Mouse (Mus musculus): ENCODE data around the gene Nedd4. TPM values are rescaled to one million over a fixed set of nuclear protein-coding genes. Genes with fewer than 3 reads are reported as not detected.

The Nedd4 gene
- polyA plus RNA-seq, 1 experiment from 2014 or later = 764 TPM

DNA sequence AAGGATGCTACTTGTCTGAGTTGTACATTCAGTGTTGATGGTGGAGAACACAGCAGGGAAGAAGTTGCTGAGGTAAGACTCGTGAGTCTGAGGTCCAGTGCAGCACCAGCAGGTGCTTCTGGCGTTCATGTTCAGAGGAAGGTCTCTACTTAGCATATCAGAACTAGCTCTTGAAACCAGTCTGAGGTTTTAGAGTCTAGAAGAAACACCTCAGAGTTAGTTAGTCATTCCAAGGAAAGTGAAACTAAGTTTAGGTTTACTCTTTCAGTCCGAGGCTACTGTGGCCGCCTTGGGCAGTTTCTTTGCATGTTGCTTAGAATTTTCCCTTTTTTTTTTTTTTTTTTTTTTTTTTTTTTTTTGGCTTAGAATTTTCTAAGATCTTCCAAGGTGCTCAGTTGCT, 16.6 kb downstream of the Nedd4 start:
- H3K4me2 ChIP-seq (replicated peaks; ENCODE audit: low read depth, low read length) = no peak overlapping the region
- H3K9ac ChIP-seq (replicated peaks; ENCODE audit: low read depth, low read length) = no peak overlapping the region
- no peaks in the 10 kb centered on the region for H3K9me3 ChIP-seq (ENCODE audit: control insufficient read depth, low read depth, low read length)
- no peaks in the 10 kb centered on the region for H3K4me1 ChIP-seq (ENCODE audit: control insufficient read depth, insufficient read depth, low read length)
- peaks cover 68% of the 10 kb centered on the region for H3K36me3 ChIP-seq (ENCODE audit: control insufficient read depth, insufficient read depth, low read length)
- no peak overlapping the region for H3K27ac ChIP-seq (ENCODE audit: low read length)
- WGBS = 86% methylated on average over 4 of the region's 4 CpGs
- H3K27me3 ChIP-seq (ENCODE audit: control insufficient read depth, insufficient read depth, low read length) = no peaks in the 10 kb centered on the region
- ATAC-seq (ENCODE audit: insufficient number of reproducible peaks, insufficient read depth, low FRiP score, low read depth) = no peak
- H3K4me3 ChIP-seq (ENCODE audit: low read depth, low read length) = no peak overlapping the region

DNA sequence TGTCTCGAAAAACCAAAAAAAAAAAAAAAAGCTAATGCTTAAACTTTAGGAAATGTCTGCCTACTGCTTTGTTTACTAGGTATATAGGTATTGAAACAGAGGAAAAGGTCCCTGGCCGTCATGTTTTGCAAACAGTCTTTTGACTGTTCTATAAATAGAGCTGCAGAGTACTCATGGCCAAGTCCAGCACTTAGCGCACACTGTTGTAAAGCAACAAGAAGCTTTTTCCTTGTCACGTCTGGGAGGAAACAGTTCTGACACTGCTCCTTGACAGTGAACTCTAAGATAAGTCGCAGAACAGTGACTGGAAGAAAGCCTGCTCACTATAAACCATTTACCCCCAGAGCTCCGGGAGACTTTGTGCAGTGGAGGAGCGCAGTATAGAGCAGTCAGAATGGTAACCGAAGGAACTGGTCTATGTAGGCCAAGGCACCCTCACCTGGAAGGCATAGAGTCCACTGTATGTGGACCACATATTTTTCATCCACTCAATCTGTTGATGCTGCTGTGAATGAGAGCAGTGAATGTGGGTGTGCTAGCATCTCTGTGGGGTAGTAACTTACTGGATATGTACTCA, 19.6 kb downstream of the Nedd4 start:
- Histone ChIP-seq H3K4me3 (ENCODE audit: low read depth, low read length) (no peak overlapping the region), H3K9ac (replicated peaks; ENCODE audit: low read depth, low read length) (no peak overlapping the region), H3K9me3 (ENCODE audit: control insufficient read depth, low read depth, low read length) (no peaks in the 10 kb centered on the region), H3K36me3 (ENCODE audit: control insufficient read depth, insufficient read depth, low read length) (peaks cover 63% of the 10 kb centered on the region), H3K4me1 (ENCODE audit: control insufficient read depth, insufficient read depth, low read length) (no peaks in the 10 kb centered on the region), H3K4me2 (replicated peaks; ENCODE audit: low read depth, low read length) (no peak overlapping the region), H3K27me3 (ENCODE audit: control insufficient read depth, insufficient read depth, low read length) (no peaks in the 10 kb centered on the region), H3K27ac (ENCODE audit: low read length) (no peak overlapping the region)
- ATAC-seq (ENCODE audit: insufficient number of reproducible peaks, insufficient read depth, low FRiP score, low read depth) = no peak
- WGBS = 88% methylated on average over 8 of the region's 8 CpGs

DNA sequence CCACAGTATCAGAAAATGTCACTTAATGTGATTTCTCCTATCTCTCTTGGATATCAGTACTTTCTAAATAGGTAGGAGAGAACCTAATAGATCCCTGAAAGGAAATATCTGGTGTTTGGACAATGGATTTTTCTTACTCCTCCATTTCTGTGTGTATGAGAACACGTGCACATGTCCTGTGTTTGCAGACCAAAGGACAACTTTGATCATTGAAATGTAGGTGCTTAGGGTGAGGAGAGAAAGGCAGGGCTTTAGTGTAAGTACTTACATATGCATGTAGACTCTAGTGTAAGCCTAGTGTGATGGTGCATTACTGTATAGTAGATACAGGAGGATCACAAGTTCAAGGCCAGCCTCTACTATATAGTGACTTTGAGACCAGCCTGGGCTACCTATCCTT, 21.1 kb downstream of the Nedd4 start:
- H3K27ac ChIP-seq (ENCODE audit: low read length) = no peak overlapping the region
- no peak for ATAC-seq (ENCODE audit: insufficient number of reproducible peaks, insufficient read depth, low FRiP score, low read depth)
- WGBS = 91% methylated on average over 1 of the region's 1 CpGs
- no peaks in the 10 kb centered on the region for H3K9me3 ChIP-seq (ENCODE audit: control insufficient read depth, low read depth, low read length)
- no peaks in the 10 kb centered on the region for H3K4me1 ChIP-seq (ENCODE audit: control insufficient read depth, insufficient read depth, low read length)
- no peak overlapping the region for H3K9ac ChIP-seq (replicated peaks; ENCODE audit: low read depth, low read length)
- no peak overlapping the region for H3K4me3 ChIP-seq (ENCODE audit: low read depth, low read length)
- H3K36me3 ChIP-seq (ENCODE audit: control insufficient read depth, insufficient read depth, low read length) = peaks cover 68% of the 10 kb centered on the region
- no peaks in the 10 kb centered on the region for H3K27me3 ChIP-seq (ENCODE audit: control insufficient read depth, insufficient read depth, low read length)
- H3K4me2 ChIP-seq (replicated peaks; ENCODE audit: low read depth, low read length) = no peak overlapping the region

DNA sequence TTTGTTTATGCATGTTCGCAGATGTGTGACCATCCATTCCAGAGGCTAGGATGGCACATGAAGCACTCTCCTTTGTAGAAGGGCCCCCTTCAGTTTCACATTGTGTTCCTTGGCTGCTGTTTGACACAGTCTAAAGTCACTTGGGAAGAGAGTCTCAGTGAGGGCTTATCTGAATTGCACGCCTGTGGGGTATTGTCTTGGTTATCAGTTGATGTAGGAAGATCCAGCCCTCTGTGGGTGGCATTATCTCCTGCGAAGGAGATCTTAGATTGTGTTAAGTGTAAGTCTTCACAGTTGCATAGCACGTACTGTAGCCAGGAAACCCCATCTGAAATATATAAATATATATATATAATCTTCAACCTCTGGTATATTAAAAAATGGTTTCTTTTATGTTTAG, 23.1 kb downstream of the Nedd4 start:
- H3K4me1 ChIP-seq (ENCODE audit: control insufficient read depth, insufficient read depth, low read length) = 0 out of 2 replicates have a peak, but pooled peaks cover 3% of the 10 kb centered on the region
- H3K9ac ChIP-seq (replicated peaks; ENCODE audit: low read depth, low read length) = no peak overlapping the region
- H3K4me3 ChIP-seq (ENCODE audit: low read depth, low read length) = no peak overlapping the region
- no peaks in the 10 kb centered on the region for H3K27me3 ChIP-seq (ENCODE audit: control insufficient read depth, insufficient read depth, low read length)
- no peak overlapping the region for H3K27ac ChIP-seq (ENCODE audit: low read length)
- H3K36me3 ChIP-seq (ENCODE audit: control insufficient read depth, insufficient read depth, low read length) = peaks cover 76% of the 10 kb centered on the region
- WGBS = 86% methylated on average over 4 of the region's 4 CpGs
- no peak for ATAC-seq (ENCODE audit: insufficient number of reproducible peaks, insufficient read depth, low FRiP score, low read depth)
- no peak overlapping the region for H3K4me2 ChIP-seq (replicated peaks; ENCODE audit: low read depth, low read length)
- no peaks in the 10 kb centered on the region for H3K9me3 ChIP-seq (ENCODE audit: control insufficient read depth, low read depth, low read length)

DNA sequence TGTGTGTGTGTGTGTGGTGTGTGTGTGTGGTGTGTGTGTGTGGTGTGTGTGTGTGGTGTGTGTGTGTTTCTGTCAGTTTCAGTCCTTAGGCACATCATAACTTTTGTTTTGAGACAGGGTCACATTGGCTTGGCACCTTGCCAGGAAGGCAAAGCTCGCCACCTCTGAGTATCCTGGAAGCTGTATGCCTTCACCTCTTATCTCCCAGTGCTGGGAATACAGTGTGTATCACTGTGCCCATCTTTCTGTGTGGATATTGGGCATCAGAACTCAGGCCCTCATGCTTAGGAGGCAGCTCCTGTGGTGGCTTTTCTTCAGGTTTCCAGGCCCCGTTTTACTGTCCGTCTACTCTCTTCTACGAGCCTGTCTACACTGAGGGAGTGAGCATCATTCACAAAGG, 24.4 kb downstream of the Nedd4 start:
- ATAC-seq (ENCODE audit: insufficient number of reproducible peaks, insufficient read depth, low FRiP score, low read depth) = no peak
- Histone ChIP-seq H3K36me3 (ENCODE audit: control insufficient read depth, insufficient read depth, low read length) (peaks cover 83% of the 10 kb centered on the region), H3K9me3 (ENCODE audit: control insufficient read depth, low read depth, low read length) (no peaks in the 10 kb centered on the region), H3K4me1 (ENCODE audit: control insufficient read depth, insufficient read depth, low read length) (0 out of 2 replicates have a peak, but pooled peaks cover 13% of the 10 kb centered on the region), H3K9ac (replicated peaks; ENCODE audit: low read depth, low read length) (no peak overlapping the region), H3K27me3 (ENCODE audit: control insufficient read depth, insufficient read depth, low read length) (no peaks in the 10 kb centered on the region), H3K27ac (ENCODE audit: low read length) (no peak overlapping the region), H3K4me3 (ENCODE audit: low read depth, low read length) (no peak overlapping the region), H3K4me2 (replicated peaks; ENCODE audit: low read depth, low read length) (no peak overlapping the region)
- 68% methylated on average over 4 of the region's 4 CpGs for WGBS

DNA sequence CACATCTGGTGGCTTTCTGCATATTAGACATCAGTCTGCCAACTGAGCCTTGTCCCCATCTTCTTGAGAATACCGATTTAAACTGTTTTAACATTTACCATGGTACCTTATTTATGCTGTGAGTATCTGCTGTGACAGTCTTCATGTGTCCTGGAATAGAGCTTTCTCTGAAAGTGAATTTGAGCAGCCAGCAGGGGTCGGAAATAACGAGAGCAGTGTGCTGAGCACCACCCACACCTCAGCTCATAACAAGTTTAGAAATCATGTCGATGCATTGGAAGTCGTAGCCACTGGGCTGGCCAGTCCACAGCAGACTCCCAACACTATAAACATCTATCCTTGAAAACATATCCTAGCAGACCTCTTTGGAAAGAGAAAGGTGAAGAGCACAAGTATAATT, 27.4 kb downstream of the Nedd4 start:
- Histone ChIP-seq H3K27me3 (ENCODE audit: control insufficient read depth, insufficient read depth, low read length) (no peaks in the 10 kb centered on the region), H3K4me1 (ENCODE audit: control insufficient read depth, insufficient read depth, low read length) (peaks cover 17% of the 10 kb centered on the region; the same call in 1 of the 2 replicates), H3K27ac (ENCODE audit: low read length) (no peak overlapping the region), H3K4me3 (ENCODE audit: low read depth, low read length) (no peak overlapping the region), H3K9ac (replicated peaks; ENCODE audit: low read depth, low read length) (no peak overlapping the region), H3K36me3 (ENCODE audit: control insufficient read depth, insufficient read depth, low read length) (peaks cover 84% of the 10 kb centered on the region), H3K9me3 (ENCODE audit: control insufficient read depth, low read depth, low read length) (no peaks in the 10 kb centered on the region), H3K4me2 (replicated peaks; ENCODE audit: low read depth, low read length) (no peak overlapping the region)
- 69% methylated on average over 5 of the region's 5 CpGs for WGBS
- no peak for ATAC-seq (ENCODE audit: insufficient number of reproducible peaks, insufficient read depth, low FRiP score, low read depth)

DNA sequence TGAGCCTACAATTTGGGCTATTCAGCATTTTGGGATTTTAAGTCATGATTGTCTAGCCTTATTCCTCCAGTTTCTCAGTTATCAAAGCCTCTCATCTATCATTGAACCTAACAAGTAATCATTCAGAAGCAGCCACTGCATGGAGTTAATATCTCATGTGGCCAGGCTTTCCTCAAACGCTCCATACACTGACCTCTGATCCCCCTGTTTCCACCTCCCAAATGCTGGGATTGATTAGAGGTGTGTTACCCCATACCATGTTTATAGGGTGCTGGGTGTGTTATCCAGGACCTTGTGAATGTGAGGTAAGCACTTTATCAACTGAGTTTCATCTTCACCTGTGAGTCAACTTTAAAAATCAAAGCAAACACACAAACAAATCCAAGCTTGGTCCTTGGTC, 28.7 kb downstream of the Nedd4 start:
- Histone ChIP-seq H3K27me3 (ENCODE audit: control insufficient read depth, insufficient read depth, low read length) (no peaks in the 10 kb centered on the region), H3K9ac (replicated peaks; ENCODE audit: low read depth, low read length) (no peak overlapping the region), H3K4me3 (ENCODE audit: low read depth, low read length) (no peak overlapping the region), H3K4me1 (ENCODE audit: control insufficient read depth, insufficient read depth, low read length) (peaks cover 20% of the 10 kb centered on the region; the same call in 1 of the 2 replicates), H3K4me2 (replicated peaks; ENCODE audit: low read depth, low read length) (no peak overlapping the region), H3K36me3 (ENCODE audit: control insufficient read depth, insufficient read depth, low read length) (peaks cover 78% of the 10 kb centered on the region), H3K27ac (ENCODE audit: low read length) (no peak overlapping the region), H3K9me3 (ENCODE audit: control insufficient read depth, low read depth, low read length) (no peaks in the 10 kb centered on the region)
- no peak for ATAC-seq (ENCODE audit: insufficient number of reproducible peaks, insufficient read depth, low FRiP score, low read depth)
- WGBS = 53% methylated on average over 1 of the region's 1 CpGs

DNA sequence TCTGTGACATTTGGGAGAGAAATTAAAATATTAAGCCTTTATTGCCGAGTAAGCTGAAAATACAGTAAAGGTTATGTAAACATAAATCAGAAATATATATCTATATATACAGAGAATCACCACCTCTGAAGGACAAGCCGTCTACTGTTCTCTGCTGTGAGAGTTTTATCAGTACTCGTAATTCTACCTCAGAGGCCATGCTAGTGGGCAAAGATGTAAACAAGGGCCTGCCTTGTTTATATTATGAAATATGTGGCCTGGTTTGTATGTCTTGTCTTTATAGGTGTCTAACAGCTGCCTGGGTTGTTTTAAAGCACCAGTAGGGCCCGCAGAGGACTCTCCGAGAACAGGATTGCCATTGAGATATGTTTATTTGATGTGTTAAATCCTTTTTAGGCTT, 29.8 kb downstream of the Nedd4 start:
- WGBS = 43% methylated on average over 5 of the region's 5 CpGs
- no peaks in the 10 kb centered on the region for H3K9me3 ChIP-seq (ENCODE audit: control insufficient read depth, low read depth, low read length)
- H3K27ac ChIP-seq (ENCODE audit: low read length) = no peak overlapping the region
- H3K4me3 ChIP-seq (ENCODE audit: low read depth, low read length) = no peak overlapping the region
- no peak for ATAC-seq (ENCODE audit: insufficient number of reproducible peaks, insufficient read depth, low FRiP score, low read depth)
- H3K9ac ChIP-seq (replicated peaks; ENCODE audit: low read depth, low read length) = no peak overlapping the region
- no peaks in the 10 kb centered on the region for H3K27me3 ChIP-seq (ENCODE audit: control insufficient read depth, insufficient read depth, low read length)
- H3K4me1 ChIP-seq (ENCODE audit: control insufficient read depth, insufficient read depth, low read length) = peaks cover 20% of the 10 kb centered on the region; the same call in 1 of the 2 replicates
- H3K4me2 ChIP-seq (replicated peaks; ENCODE audit: low read depth, low read length) = no peak overlapping the region
- peaks cover 68% of the 10 kb centered on the region for H3K36me3 ChIP-seq (ENCODE audit: control insufficient read depth, insufficient read depth, low read length)

All from stomach, embryonic 14.5 days (tissue).